Mouse (Mus musculus) cortical plate, adult 2 months (tissue): Measurements from ENCODE around the gene Prex1.

Experiments used
- CTCF ChIP-seq: fragments of 200-500 bp; IDR thresholded peaks from 2 replicates; pipeline ENCODE4 v1.5.1; 2011; ENCODE audit warnings: mild to moderate bottlenecking, control low read depth, low read length; ENCODE audit not compliant: insufficient read depth; ENCODE audit errors: extremely low read depth
- POLR2A ChIP-seq: fragments of 200-500 bp; IDR thresholded peaks from 2 replicates; pipeline ENCODE4 v1.6.1; 2011; ENCODE audit warnings: mild to moderate bottlenecking, low read length, control low read depth; ENCODE audit not compliant: insufficient read depth; ENCODE audit errors: extremely low read depth

GRCm38 (mm10) chr2:166563076-166563475, 150.6 kb downstream of the Prex1 start:
- TF ChIP-seq CTCF, result no peak
- no peak for TF ChIP-seq POLR2A
